Mouse (Mus musculus) regulatory T cell (primary cell): Measurements from ENCODE around the gene Lep.

Experiments used
- in situ Hi-C: fragments of 300-600 bp; cut with MboI, MseI; formaldehyde crosslinking; loops from one replicate; pipeline ENCODE4 v1.15.1; 2025; ENCODE audit warnings: high pct_unique_total_duplicates

Lep gene

GRCm38 (mm10) chr6:29040266-29040665 is 19.8 kb upstream of the Lep start:
- in situ Hi-C loops: no loop called here

DNA sequence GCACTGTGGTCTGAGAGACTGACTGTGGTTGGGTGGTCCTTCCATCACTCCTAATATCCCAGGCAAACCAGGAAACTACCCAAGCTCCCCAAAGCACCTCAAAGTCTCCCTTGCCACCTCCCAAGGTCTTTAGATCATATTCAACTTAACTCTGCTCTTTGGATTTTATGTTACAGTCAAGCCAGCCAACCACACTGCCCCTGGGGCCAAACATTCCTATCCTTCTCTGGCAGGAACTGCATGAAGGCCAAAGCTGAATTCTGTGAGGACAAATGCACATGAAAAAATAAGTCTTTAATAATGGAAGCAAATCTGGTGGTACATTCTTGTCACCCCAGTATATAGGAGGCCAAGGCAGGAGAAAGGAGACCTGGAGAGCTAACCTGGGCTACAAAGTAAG is 16.0 kb upstream of the Lep start:
- in situ Hi-C loops: no loop called here

GRCm38 (mm10) chr6:29049926-29050325 is 10.1 kb upstream of the Lep start:
- in situ Hi-C loops: no loop called here

DNA sequence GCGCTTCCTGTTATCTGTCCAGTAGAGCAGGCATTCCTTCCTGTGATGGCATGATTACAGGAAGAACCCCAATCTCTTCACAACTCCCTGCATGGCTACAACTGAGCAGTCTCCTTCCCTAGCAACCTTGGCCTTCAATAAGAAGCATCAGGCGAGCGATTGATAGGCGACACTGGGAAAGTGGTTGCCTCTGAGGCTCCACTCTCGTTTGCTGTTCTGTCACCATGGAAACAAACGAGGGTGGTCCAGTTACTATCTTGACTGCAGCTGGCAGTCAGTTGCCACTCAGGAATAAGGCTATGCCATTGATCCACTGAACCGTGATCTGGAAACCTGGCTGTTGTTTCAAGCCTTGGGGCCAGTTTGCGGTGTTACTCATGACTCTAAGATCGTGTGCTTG is 7.8 kb upstream of the Lep start:
- in situ Hi-C loops: no loop called here

GRCm38 (mm10) chr6:29053181-29053580 is 6.8 kb upstream of the Lep start:
- in situ Hi-C loops: no loop called here

DNA sequence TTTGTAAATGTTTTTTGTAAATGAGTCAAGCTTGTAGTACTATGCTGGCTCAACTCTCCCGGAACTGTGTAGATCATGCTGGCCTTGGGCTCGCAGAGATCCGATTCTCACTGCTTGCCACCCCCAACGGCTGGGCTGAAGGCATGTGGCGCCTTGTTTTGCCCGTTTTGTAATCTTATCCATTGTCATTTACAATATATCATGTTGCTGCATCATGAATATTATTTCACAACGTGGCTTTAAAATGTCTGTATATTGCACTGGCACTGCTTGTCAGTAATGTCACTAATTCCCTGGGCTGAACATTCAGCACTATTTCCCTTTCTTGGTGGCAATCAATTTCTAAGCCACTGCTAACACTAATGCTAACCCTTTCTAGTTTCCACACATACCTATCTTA is 3.6 kb upstream of the Lep start:
- in situ Hi-C loops: no loop called here

- in situ Hi-C loops: no loop called here
These were observed 6.4 kb downstream of the Lep start for GRCm38 (mm10) chr6:29066389-29066790.

GRCm38 (mm10) chr6:29072258-29072657 is 12.2 kb downstream of the Lep start:
- in situ Hi-C loops: no loop called here

GRCm38 (mm10) chr6:29073462-29074132 is 13.6 kb downstream of the Lep start:
- in situ Hi-C loops: no loop called here

DNA sequence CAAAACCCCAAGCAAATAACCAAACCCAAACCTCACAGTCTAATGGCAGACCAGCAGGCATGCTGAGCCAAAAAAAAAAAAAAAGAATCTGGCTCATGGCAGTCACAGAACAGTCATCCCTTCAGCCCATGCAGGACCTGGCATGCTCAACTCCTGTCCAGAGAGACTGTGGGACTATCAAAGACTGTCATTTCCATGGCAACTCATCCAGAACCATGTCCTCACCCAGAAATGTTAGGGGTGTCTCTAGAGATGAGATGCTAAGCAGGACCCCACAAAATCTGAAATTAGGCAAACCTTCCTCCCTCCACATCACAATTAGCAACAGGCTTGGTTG is 14.1 kb downstream of the Lep start:
- in situ Hi-C loops: no loop called here

DNA sequence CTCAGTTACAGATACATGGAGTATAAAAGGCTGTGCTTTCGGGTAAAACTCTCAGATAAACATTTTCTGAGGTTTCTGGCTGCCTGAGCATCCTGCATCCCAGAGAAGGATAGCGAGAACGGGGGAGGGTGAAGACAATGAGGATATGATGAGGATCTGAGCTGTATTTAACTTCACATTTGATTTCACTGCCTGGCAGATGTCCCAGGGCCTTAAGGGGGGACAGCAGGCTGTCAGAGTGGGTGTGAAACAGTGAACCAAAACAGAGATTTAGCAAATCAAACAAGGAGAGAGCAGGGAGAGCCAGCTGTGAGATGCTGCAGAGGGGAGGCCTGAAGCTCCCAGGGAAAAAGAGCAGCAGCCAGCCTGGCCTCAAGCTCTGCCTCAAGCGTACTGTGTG is 19.3 kb downstream of the Lep start:
- in situ Hi-C loops: no loop called here

DNA sequence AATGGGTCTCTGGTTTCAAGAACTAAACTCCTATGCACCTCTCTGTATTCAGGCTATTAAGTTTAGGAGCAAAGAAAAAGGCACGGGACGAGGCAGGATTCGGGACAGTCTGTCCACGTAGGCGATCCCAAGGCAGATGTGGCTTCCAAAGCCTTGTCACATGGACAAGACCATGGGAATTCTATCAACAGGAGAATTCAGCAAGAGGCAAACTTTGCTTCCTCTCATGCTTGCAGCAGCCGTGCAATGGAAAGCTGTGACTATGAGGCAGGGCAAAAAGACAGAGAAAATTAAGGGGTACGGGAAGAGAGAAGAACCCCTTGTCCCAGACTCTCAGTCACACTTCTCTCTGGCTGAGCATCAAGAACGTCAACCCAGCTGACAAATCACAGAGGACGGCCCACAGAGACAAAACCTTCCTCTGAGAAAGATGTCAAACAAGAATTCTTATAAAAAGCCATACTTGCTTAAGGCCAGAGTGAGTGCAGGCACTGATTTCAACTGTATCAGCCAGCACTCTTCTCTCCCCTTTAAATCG is 21.9 kb downstream of the Lep start:
- in situ Hi-C loops: no loop called here

DNA sequence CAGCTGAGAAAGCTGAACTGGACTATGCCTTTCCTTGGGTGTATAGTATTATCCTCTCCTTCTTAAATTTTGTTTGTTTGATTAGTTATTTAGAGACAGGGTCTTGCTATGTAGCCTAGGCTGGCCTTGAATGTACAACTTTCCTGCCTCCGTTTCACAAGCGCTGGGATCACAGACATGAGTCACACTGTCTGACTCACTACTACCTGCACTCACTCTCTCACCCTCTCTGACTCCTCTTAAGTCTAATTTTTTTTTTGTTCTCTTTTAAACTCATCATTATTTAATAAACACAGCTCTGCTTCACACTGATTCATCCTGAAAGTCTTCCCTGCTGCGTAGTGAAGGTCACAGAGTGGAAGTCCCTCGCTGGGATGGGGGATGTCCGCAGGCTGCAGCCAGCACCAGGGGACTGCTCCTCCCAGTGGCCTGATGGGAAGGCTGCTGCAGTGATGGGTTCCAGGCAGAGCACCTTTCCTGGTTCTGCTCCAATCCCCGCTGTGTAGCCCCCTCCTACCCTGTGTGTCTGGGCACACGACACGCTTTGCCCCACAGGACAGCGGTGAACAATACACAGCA is 22.8 kb downstream of the Lep start:
- in situ Hi-C loops: no loop called here

DNA sequence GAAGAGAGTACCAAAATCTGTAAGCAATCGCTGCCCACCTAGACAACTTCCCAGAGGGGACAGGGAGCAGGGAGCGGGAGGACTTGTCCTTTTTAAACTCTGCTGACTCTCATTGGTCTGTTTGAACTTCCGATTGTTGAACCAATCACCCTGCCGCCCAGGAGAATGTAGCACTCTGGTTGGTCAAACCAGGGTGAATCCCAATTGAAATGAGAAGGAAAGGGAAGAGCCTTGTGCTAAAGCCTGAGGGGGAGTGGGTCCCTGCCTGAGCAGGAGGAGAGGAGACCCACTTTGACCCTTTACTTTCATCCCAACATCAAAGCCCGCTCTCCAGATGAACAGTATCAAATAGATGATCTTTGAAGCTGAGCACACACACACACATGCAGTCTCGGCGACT is 24.4 kb downstream of the Lep start:
- in situ Hi-C loops: no loop called here

DNA sequence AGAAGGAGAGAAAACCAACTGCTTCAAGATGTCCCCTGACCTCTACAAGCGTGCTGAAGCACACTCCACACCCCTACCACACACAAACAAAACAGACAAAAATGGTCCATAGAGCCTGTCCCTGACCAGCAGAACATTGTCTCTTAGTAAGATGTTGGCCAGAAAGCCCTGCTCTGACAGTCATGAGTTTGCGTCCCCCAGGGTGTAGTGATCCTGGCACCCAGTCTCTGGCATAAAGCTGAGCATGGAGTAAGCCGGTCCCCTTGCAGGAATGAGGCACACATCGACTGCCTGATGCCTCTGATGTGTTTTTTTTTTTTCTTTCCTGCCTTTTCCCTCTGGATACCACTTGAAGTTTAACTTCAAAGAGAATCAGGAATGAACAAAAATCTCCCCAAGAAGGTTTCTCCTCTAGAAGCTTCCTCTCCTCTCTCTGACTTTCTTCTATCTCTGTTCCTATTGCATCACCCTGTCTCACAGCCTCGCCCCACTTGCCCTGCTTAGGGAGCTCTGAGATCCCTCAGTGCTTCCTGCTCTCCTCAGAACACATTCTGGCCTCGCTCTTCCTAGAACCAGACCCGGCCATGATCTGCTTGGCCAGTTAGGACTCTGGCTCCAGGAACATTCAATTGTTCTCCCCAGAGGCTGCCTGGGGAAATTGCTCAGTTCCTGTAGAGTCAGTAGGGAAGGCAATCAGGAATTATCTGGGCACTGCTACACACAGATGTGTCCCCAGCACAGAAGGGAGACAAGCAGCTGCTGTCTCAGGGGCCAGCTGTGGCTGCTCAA is 28.1 kb downstream of the Lep start:
- in situ Hi-C loops: no loop called here

DNA sequence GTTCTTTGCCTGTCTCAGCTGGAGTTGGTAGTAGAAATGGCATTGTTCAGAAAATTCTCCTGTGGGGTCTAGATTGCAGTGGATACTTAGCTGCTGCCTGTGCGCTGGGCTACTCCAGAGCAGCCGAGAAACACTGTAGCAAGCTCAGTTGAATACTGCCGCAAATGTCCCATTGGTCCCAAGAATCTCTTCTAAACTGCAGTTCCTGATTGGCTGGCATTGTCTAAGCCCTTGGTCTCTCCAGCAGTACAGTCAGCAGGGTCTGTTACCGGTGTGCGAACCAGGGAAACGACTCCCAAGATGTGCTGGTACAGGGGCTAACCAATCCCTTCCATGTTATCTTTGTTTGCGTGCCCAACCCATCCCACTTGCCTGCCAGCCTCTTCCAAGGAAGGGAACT is 32.2 kb downstream of the Lep start:
- in situ Hi-C loops: no loop called here

GRCm38 (mm10) chr6:29092904-29093303 is 32.9 kb downstream of the Lep start:
- in situ Hi-C loops: no loop called here

- in situ Hi-C loops: no loop called here
These were observed 39.6 kb downstream of the Lep start for GRCm38 (mm10) chr6:29099536-29100170.

- in situ Hi-C loops: no loop called here
These were observed 40.4 kb downstream of the Lep start for GRCm38 (mm10) chr6:29100423-29100822.

- in situ Hi-C loops: no loop called here
These were observed 41.3 kb downstream of the Lep start for GRCm38 (mm10) chr6:29101248-29101864.

DNA sequence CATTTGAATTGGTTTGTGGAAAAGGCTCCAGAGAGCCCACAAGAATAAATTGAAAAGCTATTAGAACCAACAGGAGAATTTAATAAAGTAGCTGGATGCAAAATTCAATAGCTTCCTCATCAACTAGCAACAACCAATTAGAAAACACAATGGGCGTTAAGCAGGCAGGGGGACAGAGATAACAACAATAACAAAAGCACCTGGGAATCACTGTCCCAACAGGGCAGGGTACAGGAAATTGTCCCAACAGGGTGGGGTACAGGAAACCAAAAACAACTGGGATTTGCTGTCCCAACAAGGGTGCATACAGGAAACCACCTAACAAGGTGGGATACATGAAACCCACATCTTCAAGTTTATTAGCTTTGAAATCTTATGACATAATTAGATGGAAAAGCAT is 48.4 kb downstream of the Lep start:
- in situ Hi-C loops: no loop called here

- in situ Hi-C loops: no loop called here
These were observed 51.5 kb downstream of the Lep start for GRCm38 (mm10) chr6:29111501-29111900.
